In genomic region chr12:73160341-73160740, GRCm38 (mm10) we compare ENCODE assay signal across 13 mouse cellular contexts. TPM values are rescaled to one million over a fixed set of nuclear protein-coding genes. Genes with fewer than 3 reads are reported as not detected.
DNase-seq lines count a peak whose midpoint lies in the region; ATAC-seq lines count a peak whose summit lies in the region.
"Had no signal": no experiment of that assay in that cellular context is flagged by ENCODE, and none has a peak within 500 bp of the region (broad histone marks: within the 10 kb centered on the region; RNA-seq: fewer than 3 reads in every experiment).

No protein-coding gene starts in this region.

- 17% methylated on average over 4 of the region's 4 CpGs for WGBS in heart, embryonic 15.5 days

- peaks cover 13% of the 10 kb centered on the region for H3K4me1 ChIP-seq in heart, embryonic 15.5 days (replicated peaks)
- H3K4me1 ChIP-seq: forebrain, embryonic 15.5 days; liver, embryonic 12.5 days had no signal

- H3K4me3 ChIP-seq in heart, embryonic 15.5 days = no peak overlapping the region
- H3K4me3 ChIP-seq: forebrain, embryonic 15.5 days; liver, embryonic 12.5 days had no signal

- no peaks in the 10 kb centered on the region for H3K9me3 ChIP-seq in heart, embryonic 15.5 days (replicated peaks)
- H3K9me3 ChIP-seq: forebrain, embryonic 15.5 days; liver, embryonic 12.5 days had no signal

- peak overlapping the region; percentile 43 for H3K27ac ChIP-seq in heart, embryonic 15.5 days
- H3K27ac ChIP-seq: forebrain, embryonic 15.5 days; kidney, postnatal 0 days; liver, embryonic 12.5 days had no signal

- H3K4me2 ChIP-seq in heart, embryonic 15.5 days = no peak overlapping the region
- H3K4me2 ChIP-seq: forebrain, embryonic 15.5 days; liver, embryonic 12.5 days had no signal

- no peaks in the 10 kb centered on the region for H3K36me3 ChIP-seq in heart, embryonic 15.5 days
- H3K36me3 ChIP-seq: forebrain, embryonic 15.5 days; liver, embryonic 12.5 days had no signal

- no peaks in the 10 kb centered on the region for H3K27me3 ChIP-seq in heart, embryonic 15.5 days
- H3K27me3 ChIP-seq: forebrain, embryonic 15.5 days; liver, embryonic 12.5 days had no signal

- H3K9ac ChIP-seq in heart, embryonic 15.5 days = no peak overlapping the region
- H3K9ac ChIP-seq: forebrain, embryonic 15.5 days; liver, embryonic 12.5 days had no signal

- 0 out of 2 replicates have a peak, but pooled peaks have one; percentile 20 for ATAC-seq in frontal cortex, adult (ENCODE audit: low TSS enrichment)
- peak; percentile 47; the same call in 1 of the 2 replicates for ATAC-seq in heart, embryonic 15.5 days (replicated peaks; ENCODE audit: insufficient number of reproducible peaks, insufficient read depth, low FRiP score, low read depth)
- ATAC-seq in CD4-positive, CD25-positive, alpha-beta regulatory T cell, adult 4 months = no peak
- no peak for ATAC-seq in granulocyte monocyte progenitor cell, adult 5-6 weeks (replicated peaks; ENCODE audit: poor library complexity, severe bottlenecking)
- ATAC-seq: forebrain, embryonic 15.5 days; liver, embryonic 12.5 days had no signal

- DNase-seq in frontal cortex, postnatal 10 days (ENCODE audit: low spot score in 2 of 2) = no peak
- DNase-seq in MN1 (ENCODE audit: low spot score) = peak; percentile 53
- DNase-seq in lung, postnatal 14 days = peak; percentile 57
- no peak for DNase-seq in thymus, postnatal 4 days
- DNase-seq: thymus, postnatal 36 days had no signal

RNA-seq across cellular contexts. Expression of gene Mnat1, which starts 36.8 kb away (rescaled TPM):
- 17.7 and 20.1 TPM in 2 replicates for polyA plus RNA-seq in heart, embryonic 15.5 days (2015; fragmentation: Nextera tagmentation; extraction: Ambion mirVana)
- 10 to 100 TPM; 29.4 to 31.4 TPM for polyA plus RNA-seq in CD4-positive, CD25-positive, alpha-beta regulatory T cell, adult 4 months (2017; shearing (Covaris generic))
- total RNA-seq in granulocyte monocyte progenitor cell, adult 5-6 weeks (2014; fragmentation: Nextera tagmentation) = 13.5 and 28.0 TPM in 2 replicates
- 34.0 and 44.5 TPM in 2 replicates for total RNA-seq in granulocyte monocyte progenitor cell, adult 5-6 weeks (2017)

RNA-seq across cellular contexts. Expression of gene Six4, which starts 47.1 kb away (rescaled TPM):
- 0.82 and 1.5 TPM in 2 replicates for polyA plus RNA-seq in heart, embryonic 15.5 days (2015; fragmentation: Nextera tagmentation; extraction: Ambion mirVana)
- under 1 TPM in 1 of 2 experiments, not detected in 1; 0.16 TPM for polyA plus RNA-seq in CD4-positive, CD25-positive, alpha-beta regulatory T cell, adult 4 months (2017; shearing (Covaris generic))
- not detected in 2 replicates for total RNA-seq in granulocyte monocyte progenitor cell, adult 5-6 weeks (2014; fragmentation: Nextera tagmentation)
- total RNA-seq in granulocyte monocyte progenitor cell, adult 5-6 weeks (2017) = not detected in 2 replicates
- total RNA-seq: monocyte, adult 5-6 weeks had no signal

Comparison
In these comparisons a context has a peak if more than half of its experiments do, and no peak if none do; other contexts are left out.
1. ATAC-seq: peak in frontal cortex, adult (single experiment) and heart, embryonic 15.5 days (single experiment); none in CD4-positive, CD25-positive, alpha-beta regulatory T cell, adult 4 months (single experiment) and granulocyte monocyte progenitor cell, adult 5-6 weeks (single experiment).
2. DNase-seq: peak in MN1 (single experiment) and lung, postnatal 14 days (single experiment); none in frontal cortex, postnatal 10 days (0 of 2) and thymus, postnatal 4 days (single experiment).